Mouse (Mus musculus): ENCODE data around the gene Sipa1l1.
"Not testable (repeated sequence)": the region's sequence is repeated elsewhere in the genome, so short reads cannot be mapped to it uniquely, and the experiment has no call there.

Sipa1l1 gene

GRCm38 (mm10) chr12:82476028-82476427 lies 306.9 kb downstream of the Sipa1l1 start:
- no peak for ATAC-seq (ENCODE audit: low TSS enrichment)

GRCm38 (mm10) chr12:82476580-82476979 lies 307.5 kb downstream of the Sipa1l1 start:
- no peak for ATAC-seq (ENCODE audit: low TSS enrichment)

GRCm38 (mm10) chr12:82477826-82478225 lies 308.7 kb downstream of the Sipa1l1 start:
- ATAC-seq (ENCODE audit: low TSS enrichment): peak; percentile 94

- ATAC-seq (ENCODE audit: low TSS enrichment): no peak; the same call in 1 of the 2 replicates
Measured at GRCm38 (mm10) chr12:82478256-82478655, 309.1 kb downstream of the Sipa1l1 start.

GRCm38 (mm10) chr12:82479393-82479792 lies 310.3 kb downstream of the Sipa1l1 start:
- no peak for ATAC-seq (ENCODE audit: low TSS enrichment)

GRCm38 (mm10) chr12:82480425-82480824 lies 311.3 kb downstream of the Sipa1l1 start:
- ATAC-seq (ENCODE audit: low TSS enrichment): not testable (repeated sequence)

GRCm38 (mm10) chr12:82485466-82485865 lies 316.3 kb downstream of the Sipa1l1 start:
- no peak for ATAC-seq (ENCODE audit: low TSS enrichment)

GRCm38 (mm10) chr12:82486829-82487560 lies 317.9 kb downstream of the Sipa1l1 start:
- 0 out of 2 replicates have a peak, but pooled peaks have one; percentile 13 for ATAC-seq (ENCODE audit: low TSS enrichment)

GRCm38 (mm10) chr12:82489093-82489492 lies 320.0 kb downstream of the Sipa1l1 start:
- ATAC-seq (ENCODE audit: low TSS enrichment): peak; percentile 47; the same call in 1 of the 2 replicates

GRCm38 (mm10) chr12:82489621-82490020 lies 320.5 kb downstream of the Sipa1l1 start:
- ATAC-seq (ENCODE audit: low TSS enrichment): no peak

- no peak for ATAC-seq (ENCODE audit: low TSS enrichment)
Measured at GRCm38 (mm10) chr12:82492456-82492855, 323.3 kb downstream of the Sipa1l1 start.

- not testable (repeated sequence) for ATAC-seq (ENCODE audit: low TSS enrichment)
Measured at GRCm38 (mm10) chr12:82493260-82493659, 324.1 kb downstream of the Sipa1l1 start.

- ATAC-seq (ENCODE audit: low TSS enrichment): no peak
Measured at GRCm38 (mm10) chr12:82495936-82496335, 326.8 kb downstream of the Sipa1l1 start.

GRCm38 (mm10) chr12:82497866-82498631 lies 328.9 kb downstream of the Sipa1l1 start:
- peak; percentile 96 for ATAC-seq (ENCODE audit: low TSS enrichment)

- ATAC-seq (ENCODE audit: low TSS enrichment): no peak
Measured at GRCm38 (mm10) chr12:82498701-82499100, 329.6 kb downstream of the Sipa1l1 start.

GRCm38 (mm10) chr12:82499731-82500130 lies 330.6 kb downstream of the Sipa1l1 start:
- no peak for ATAC-seq (ENCODE audit: low TSS enrichment)
